Mouse (Mus musculus) liver, embryonic 16.5 days (tissue): ENCODE data around the gene Gm20481. TPM values are rescaled to one million over a fixed set of nuclear protein-coding genes. Genes with fewer than 3 reads are reported as not detected.

Source experiments
- ATAC-seq: fragments of 200-750 bp; cut with Nextera tagmentation; 2 replicates; pipeline ENCODE4 v1.8.0; 2017; ENCODE audit warnings: low read depth, mild to moderate bottlenecking, moderate number of reproducible peaks, moderate library complexity
- H3K27ac ChIP-seq: fragments of 300-500 bp; sonication (generic); 2 replicates; pipeline ENCODE4 v1.5.1; 2014; ENCODE audit warnings: mild to moderate bottlenecking, low read length
- H3K27me3 ChIP-seq: fragments of 300-500 bp; sonication (generic); 2 replicates; pipeline ENCODE4 v1.6.1; 2014; ENCODE audit warnings: low read depth, low read length, mixed read lengths; ENCODE audit not compliant: control insufficient read depth, insufficient read depth
- H3K36me3 ChIP-seq: fragments of 300-500 bp; sonication (generic); 2 replicates; pipeline ENCODE4 v1.6.1; 2014; ENCODE audit warnings: mild to moderate bottlenecking; ENCODE audit not compliant: control insufficient read depth, insufficient read depth
- H3K4me1 ChIP-seq: fragments of 300-500 bp; sonication (generic); 2 replicates; pipeline ENCODE4 v1.6.1; 2014; ENCODE audit warnings: low read depth, low read length, mixed read lengths; ENCODE audit not compliant: control insufficient read depth
- H3K4me2 ChIP-seq: fragments of 300-500 bp; sonication (generic); 2 replicates; pipeline ENCODE4 v1.6.1; 2014; ENCODE audit warnings: low read depth, low read length, mixed read lengths
- H3K4me3 ChIP-seq: fragments of 300-500 bp; sonication (generic); 2 replicates; pipeline ENCODE4 v1.5.1; 2014; ENCODE audit warnings: low read depth, mild to moderate bottlenecking, low read length
- H3K9ac ChIP-seq: fragments of 300-500 bp; sonication (generic); 2 replicates; pipeline ENCODE4 v1.6.1; 2014; ENCODE audit warnings: low read depth, low read length
- H3K9me3 ChIP-seq: fragments of 300-500 bp; sonication (generic); replicated peaks from 2 replicates; pipeline ENCODE4 v1.6.1; 2016; ENCODE audit warnings: low read length; ENCODE audit not compliant: control insufficient read depth
- WGBS: fragments of 180-500 bp; shearing (Covaris S2); extraction: QIAGEN DNeasy Blood & Tissue Kit; methylation state at CpG from one replicate; pipeline ENCODE4 v1.1.7; 2014; ENCODE audit not compliant: insufficient replicate concordance; 5-methylcytosine and 5-hydroxymethylcytosine counted together
- polyA plus RNA-seq: library from polyadenylated mRNA; unstranded; fragments of >200 nt; fragmentation: Nextera tagmentation; extraction: Ambion mirVana; gene quantifications from 2 replicates; pipeline ENCODE4 v1.2.1, GENCODE M21; 2015

Gene Gm20481
- polyA plus RNA-seq, 1 experiment from 2014 or later = not detected

- Histone ChIP-seq H3K4me3 (no peak overlapping the region), H3K27ac (no peak overlapping the region), H3K9ac (no peak overlapping the region), H3K9me3 (no peaks in the 10 kb centered on the region), H3K4me2 (no peak overlapping the region), H3K27me3 (no peaks in the 10 kb centered on the region), H3K4me1 (peaks cover 17% of the 10 kb centered on the region), H3K36me3 (peaks cover 42% of the 10 kb centered on the region)
- WGBS = 73% methylated on average over 10 of the region's 10 CpGs
- no peak for ATAC-seq
Measured at GRCm38 (mm10) chr17:35016791-35017705, 47.3 kb downstream of the Gm20481 start.

GRCm38 (mm10) chr17:35017706-35018030 is 48.0 kb downstream of the Gm20481 start:
- H3K4me3 ChIP-seq = no peak overlapping the region
- no peak overlapping the region for H3K27ac ChIP-seq
- H3K4me2 ChIP-seq = no peak overlapping the region
- H3K9me3 ChIP-seq = no peaks in the 10 kb centered on the region
- peaks cover 21% of the 10 kb centered on the region for H3K4me1 ChIP-seq
- ATAC-seq = no peak
- 69% methylated on average over 14 of the region's 14 CpGs for WGBS
- H3K27me3 ChIP-seq = no peaks in the 10 kb centered on the region
- peaks cover 36% of the 10 kb centered on the region for H3K36me3 ChIP-seq
- H3K9ac ChIP-seq = no peak overlapping the region

GRCm38 (mm10) chr17:35018171-35018570 is 48.5 kb downstream of the Gm20481 start:
- peaks cover 25% of the 10 kb centered on the region for H3K4me1 ChIP-seq
- H3K36me3 ChIP-seq = peaks cover 31% of the 10 kb centered on the region
- no peak overlapping the region for H3K4me2 ChIP-seq
- H3K27me3 ChIP-seq = no peaks in the 10 kb centered on the region
- no peak overlapping the region for H3K4me3 ChIP-seq
- no peaks in the 10 kb centered on the region for H3K9me3 ChIP-seq
- 56% methylated on average over 3 of the region's 3 CpGs for WGBS
- no peak overlapping the region for H3K27ac ChIP-seq
- no peak overlapping the region for H3K9ac ChIP-seq
- ATAC-seq = no peak

- H3K9ac ChIP-seq = no peak overlapping the region
- H3K4me2 ChIP-seq = no peak overlapping the region
- no peak overlapping the region for H3K4me3 ChIP-seq
- no peak overlapping the region for H3K27ac ChIP-seq
- H3K4me1 ChIP-seq = peaks cover 36% of the 10 kb centered on the region
- WGBS = 85% methylated on average over 11 of the region's 11 CpGs
- peaks cover 13% of the 10 kb centered on the region for H3K36me3 ChIP-seq
- no peak for ATAC-seq
- H3K27me3 ChIP-seq = no peaks in the 10 kb centered on the region
- no peaks in the 10 kb centered on the region for H3K9me3 ChIP-seq
Measured at GRCm38 (mm10) chr17:35019894-35020293, 50.2 kb downstream of the Gm20481 start.

- WGBS = 80% methylated on average over 8 of the region's 8 CpGs
- Histone ChIP-seq H3K36me3 (peaks cover 8% of the 10 kb centered on the region), H3K27ac (no peak overlapping the region), H3K9ac (no peak overlapping the region), H3K27me3 (no peaks in the 10 kb centered on the region), H3K4me3 (no peak overlapping the region), H3K4me2 (no peak overlapping the region), H3K4me1 (peaks cover 36% of the 10 kb centered on the region), H3K9me3 (no peaks in the 10 kb centered on the region)
- no peak for ATAC-seq
Measured at GRCm38 (mm10) chr17:35020551-35020950, 50.8 kb downstream of the Gm20481 start.

- ATAC-seq = peak; percentile 20; the same call in 1 of the 2 replicates
- H3K27me3 ChIP-seq = no peaks in the 10 kb centered on the region
- no peaks in the 10 kb centered on the region for H3K9me3 ChIP-seq
- H3K4me2 ChIP-seq = peak overlapping the region; percentile 38
- no peak overlapping the region for H3K9ac ChIP-seq
- peaks cover 34% of the 10 kb centered on the region for H3K4me1 ChIP-seq
- H3K4me3 ChIP-seq = no peak overlapping the region
- H3K36me3 ChIP-seq = peaks cover 1% of the 10 kb centered on the region; the same call in 1 of the 2 replicates
- H3K27ac ChIP-seq = peak overlapping the region; percentile 39
- whole genome bisulfite sequencing = 11% methylated on average over 17 of the region's 17 CpGs
Measured at GRCm38 (mm10) chr17:35021163-35021808, 51.6 kb downstream of the Gm20481 start.

Other genes with a start within 250 kb of the Gm20481 start
- 19.6 and 26.6 TPM in 2 replicates for gene C4b, start 226.0 kb upstream of the Gm20481 start, polyA plus RNA-seq
- gene Cyp21a1, start 165.4 kb upstream of the Gm20481 start, polyA plus RNA-seq = 0.70 and 4.9 TPM in 2 replicates
- 10.7 and 11.7 TPM in 2 replicates for gene Stk19, start 133.0 kb upstream of the Gm20481 start, polyA plus RNA-seq
- gene Dxo, start 132.9 kb upstream of the Gm20481 start, polyA plus RNA-seq = 25.6 and 27.6 TPM in 2 replicates
- 24.8 and 27.3 TPM in 2 replicates for gene Skiv2l, start 119.7 kb upstream of the Gm20481 start, polyA plus RNA-seq
- 41.4 and 42.3 TPM in 2 replicates for gene Nelfe, start 119.5 kb upstream of the Gm20481 start, polyA plus RNA-seq
- 384 and 472 TPM in 2 replicates for gene Cfb, start 107.4 kb upstream of the Gm20481 start, polyA plus RNA-seq
- gene Zbtb12, start 90.4 kb upstream of the Gm20481 start, polyA plus RNA-seq = 0.26 and 0.37 TPM in 2 replicates
- not detected in 2 replicates for gene Gm20547, start 87.9 kb upstream of the Gm20481 start, polyA plus RNA-seq
- 30.6 and 33.9 TPM in 2 replicates for gene C2, start 71.6 kb upstream of the Gm20481 start, polyA plus RNA-seq
- 12.4 and 15.2 TPM in 2 replicates for gene Ehmt2, start 71.4 kb upstream of the Gm20481 start, polyA plus RNA-seq
- 2.6 and 3.6 TPM in 2 replicates for gene Slc44a4, start 55.4 kb upstream of the Gm20481 start, polyA plus RNA-seq
- gene Neu1, start 38.7 kb upstream of the Gm20481 start, polyA plus RNA-seq = 17.8 and 20.6 TPM in 2 replicates
- 0.05 TPM in 1 of 2 replicates, not detected in the other for gene Hspa1b, start 10.7 kb upstream of the Gm20481 start, polyA plus RNA-seq
- 0.87 and 1.5 TPM in 2 replicates for gene Hspa1a, start 2.2 kb downstream of the Gm20481 start, polyA plus RNA-seq
- gene Hspa1l, start 2.8 kb downstream of the Gm20481 start, polyA plus RNA-seq = 0.21 and 0.27 TPM in 2 replicates
- 97.6 and 103 TPM in 2 replicates for gene Lsm2, start 11.9 kb downstream of the Gm20481 start, polyA plus RNA-seq
- 82.2 and 90.1 TPM in 2 replicates for gene Vars, start 31.1 kb downstream of the Gm20481 start, polyA plus RNA-seq
- 0.09 and 0.13 TPM in 2 replicates for gene Vwa7, start 46.7 kb downstream of the Gm20481 start, polyA plus RNA-seq
- gene Sapcd1, start 58.1 kb downstream of the Gm20481 start, polyA plus RNA-seq = 2.2 and 2.6 TPM in 2 replicates
- gene Msh5, start 76.8 kb downstream of the Gm20481 start, polyA plus RNA-seq = 4.2 and 4.6 TPM in 2 replicates
- gene Clic1, start 80.1 kb downstream of the Gm20481 start, polyA plus RNA-seq = 112 and 121 TPM in 2 replicates
- 16.3 and 18.1 TPM in 2 replicates for gene Ddah2, start 89.1 kb downstream of the Gm20481 start, polyA plus RNA-seq
- 0.24 and 0.37 TPM in 2 replicates for gene Ly6g6c, start 95.5 kb downstream of the Gm20481 start, polyA plus RNA-seq
- gene Mpig6b, start 96.3 kb downstream of the Gm20481 start, polyA plus RNA-seq = 3.4 and 4.5 TPM in 2 replicates
- 0.17 TPM in 1 of 2 replicates, not detected in the other for gene Ly6g6e, start 107.0 kb downstream of the Gm20481 start, polyA plus RNA-seq
- 0.55 and 0.77 TPM in 2 replicates for gene Ly6g6d, start 108.2 kb downstream of the Gm20481 start, polyA plus RNA-seq
- gene Ly6g6f, start 115.7 kb downstream of the Gm20481 start, polyA plus RNA-seq = 4.0 and 5.7 TPM in 2 replicates
- gene Abhd16a, start 119.4 kb downstream of the Gm20481 start, polyA plus RNA-seq = 47.4 and 52.1 TPM in 2 replicates
- gene Ly6g5c, start 138.4 kb downstream of the Gm20481 start, polyA plus RNA-seq = not detected in 2 replicates
- 0.33 and 0.35 TPM in 2 replicates for gene Ly6g5b, start 145.5 kb downstream of the Gm20481 start, polyA plus RNA-seq
- gene Gpank1, start 151.5 kb downstream of the Gm20481 start, polyA plus RNA-seq = 12.4 and 12.9 TPM in 2 replicates
- gene Csnk2b, start 152.1 kb downstream of the Gm20481 start, polyA plus RNA-seq = 115 and 123 TPM in 2 replicates
- 2.7 TPM in 2 replicates for gene D17H6S53E, start 156.5 kb downstream of the Gm20481 start, polyA plus RNA-seq
- 959 and 972 TPM in 2 replicates for gene Apom, start 162.1 kb downstream of the Gm20481 start, polyA plus RNA-seq
- 19.7 and 21.4 TPM in 2 replicates for gene Bag6, start 165.3 kb downstream of the Gm20481 start, polyA plus RNA-seq
- gene Prrc2a, start 195.0 kb downstream of the Gm20481 start, polyA plus RNA-seq = 38.4 and 45.0 TPM in 2 replicates
- 22.8 and 23.2 TPM in 2 replicates for gene Aif1, start 206.2 kb downstream of the Gm20481 start, polyA plus RNA-seq
- 38.8 and 41.4 TPM in 2 replicates for gene Lst1, start 218.5 kb downstream of the Gm20481 start, polyA plus RNA-seq
- gene Ltb, start 224.5 kb downstream of the Gm20481 start, polyA plus RNA-seq = 1.2 and 2.4 TPM in 2 replicates
- 0.36 and 0.48 TPM in 2 replicates for gene Tnf, start 232.1 kb downstream of the Gm20481 start, polyA plus RNA-seq
- not detected in 2 replicates for gene Lta, start 235.4 kb downstream of the Gm20481 start, polyA plus RNA-seq